Mouse (Mus musculus): ENCODE measurements around the gene Zfp775. TPM values are rescaled to one million over a fixed set of nuclear protein-coding genes. Genes with fewer than 3 reads are reported as not detected.
A peak's percentile ranks its signal among the peaks of the same experiment; 100 is the strongest.

Gene Zfp775
- polyA plus RNA-seq, 1 experiment from 2014 or later = 7.4 TPM

- ATAC-seq (ENCODE audit: low read depth) = no peak
- Histone ChIP-seq H3K4me1 (replicated peaks; ENCODE audit: control insufficient read depth, insufficient read depth, low read length) (peaks cover 17% of the 10 kb centered on the region), H3K27ac (ENCODE audit: low read length) (no peak overlapping the region), H3K4me3 (ENCODE audit: low read length) (no peak overlapping the region), H3K36me3 (ENCODE audit: control insufficient read depth, insufficient read depth, low read length) (no peaks in the 10 kb centered on the region), H3K9ac (ENCODE audit: low read length) (no peak overlapping the region), H3K4me2 (ENCODE audit: low read depth, low read length) (no peak overlapping the region), H3K27me3 (ENCODE audit: control insufficient read depth, insufficient read depth, low read depth, low read length) (peaks cover 38% of the 10 kb centered on the region), H3K9me3 (ENCODE audit: control insufficient read depth, low read length) (no peaks in the 10 kb centered on the region)
- 77% methylated on average over 8 of the region's 8 CpGs for WGBS
Observed at GRCm38 (mm10) chr6:48630831-48631230, 29.0 kb downstream of the Zfp775 start.

- WGBS = 67% methylated on average over 2 of the region's 2 CpGs
- H3K9ac ChIP-seq (ENCODE audit: low read length) = no peak overlapping the region
- no peaks in the 10 kb centered on the region for H3K36me3 ChIP-seq (ENCODE audit: control insufficient read depth, insufficient read depth, low read length)
- H3K9me3 ChIP-seq (ENCODE audit: control insufficient read depth, low read length) = no peaks in the 10 kb centered on the region
- H3K4me1 ChIP-seq (replicated peaks; ENCODE audit: control insufficient read depth, insufficient read depth, low read length) = no peaks in the 10 kb centered on the region
- H3K4me3 ChIP-seq (ENCODE audit: low read length) = no peak overlapping the region
- H3K27me3 ChIP-seq (ENCODE audit: control insufficient read depth, insufficient read depth, low read depth, low read length) = peaks cover 2% of the 10 kb centered on the region; the same call in 1 of the 2 replicates
- ATAC-seq (ENCODE audit: low read depth) = no peak
- H3K27ac ChIP-seq (ENCODE audit: low read length) = no peak overlapping the region
- no peak overlapping the region for H3K4me2 ChIP-seq (ENCODE audit: low read depth, low read length)
Observed at GRCm38 (mm10) chr6:48635105-48635504, 33.2 kb downstream of the Zfp775 start.

- Histone ChIP-seq H3K4me2 (ENCODE audit: low read depth, low read length) (no peak overlapping the region), H3K27ac (ENCODE audit: low read length) (no peak overlapping the region), H3K27me3 (ENCODE audit: control insufficient read depth, insufficient read depth, low read depth, low read length) (no peaks in the 10 kb centered on the region), H3K4me1 (replicated peaks; ENCODE audit: control insufficient read depth, insufficient read depth, low read length) (no peaks in the 10 kb centered on the region), H3K9me3 (ENCODE audit: control insufficient read depth, low read length) (no peaks in the 10 kb centered on the region), H3K4me3 (ENCODE audit: low read length) (no peak overlapping the region), H3K36me3 (ENCODE audit: control insufficient read depth, insufficient read depth, low read length) (no peaks in the 10 kb centered on the region), H3K9ac (ENCODE audit: low read length) (no peak overlapping the region)
- 71% methylated on average over 6 of the region's 6 CpGs for WGBS
- ATAC-seq (ENCODE audit: low read depth) = no peak
Observed at GRCm38 (mm10) chr6:48636515-48636914, 34.7 kb downstream of the Zfp775 start.

GRCm38 (mm10) chr6:48637811-48638500, 36.1 kb downstream of the Zfp775 start:
- Histone ChIP-seq H3K27ac (ENCODE audit: low read length) (no peak overlapping the region), H3K36me3 (ENCODE audit: control insufficient read depth, insufficient read depth, low read length) (no peaks in the 10 kb centered on the region), H3K4me1 (replicated peaks; ENCODE audit: control insufficient read depth, insufficient read depth, low read length) (no peaks in the 10 kb centered on the region), H3K27me3 (ENCODE audit: control insufficient read depth, insufficient read depth, low read depth, low read length) (no peaks in the 10 kb centered on the region), H3K4me2 (ENCODE audit: low read depth, low read length) (no peak overlapping the region), H3K9me3 (ENCODE audit: control insufficient read depth, low read length) (no peaks in the 10 kb centered on the region), H3K9ac (ENCODE audit: low read length) (no peak overlapping the region), H3K4me3 (ENCODE audit: low read length) (no peak overlapping the region)
- no peak for ATAC-seq (ENCODE audit: low read depth)
- WGBS = 68% methylated on average over 6 of the region's 6 CpGs

GRCm38 (mm10) chr6:48638553-48638952, 36.7 kb downstream of the Zfp775 start:
- H3K36me3 ChIP-seq (ENCODE audit: control insufficient read depth, insufficient read depth, low read length) = no peaks in the 10 kb centered on the region
- no peak overlapping the region for H3K27ac ChIP-seq (ENCODE audit: low read length)
- no peak for ATAC-seq (ENCODE audit: low read depth)
- no peak overlapping the region for H3K9ac ChIP-seq (ENCODE audit: low read length)
- H3K27me3 ChIP-seq (ENCODE audit: control insufficient read depth, insufficient read depth, low read depth, low read length) = no peaks in the 10 kb centered on the region
- 57% methylated on average over 2 of the region's 2 CpGs for WGBS
- no peak overlapping the region for H3K4me3 ChIP-seq (ENCODE audit: low read length)
- H3K4me1 ChIP-seq (replicated peaks; ENCODE audit: control insufficient read depth, insufficient read depth, low read length) = no peaks in the 10 kb centered on the region
- H3K4me2 ChIP-seq (ENCODE audit: low read depth, low read length) = no peak overlapping the region
- no peaks in the 10 kb centered on the region for H3K9me3 ChIP-seq (ENCODE audit: control insufficient read depth, low read length)

- no peak overlapping the region for H3K9ac ChIP-seq (ENCODE audit: low read length)
- H3K27ac ChIP-seq (ENCODE audit: low read length) = no peak overlapping the region
- no peaks in the 10 kb centered on the region for H3K4me1 ChIP-seq (replicated peaks; ENCODE audit: control insufficient read depth, insufficient read depth, low read length)
- H3K9me3 ChIP-seq (ENCODE audit: control insufficient read depth, low read length) = no peaks in the 10 kb centered on the region
- no peaks in the 10 kb centered on the region; the same call in 1 of the 2 replicates for H3K27me3 ChIP-seq (ENCODE audit: control insufficient read depth, insufficient read depth, low read depth, low read length)
- H3K4me2 ChIP-seq (ENCODE audit: low read depth, low read length) = no peak overlapping the region
- ATAC-seq (ENCODE audit: low read depth) = no peak
- H3K36me3 ChIP-seq (ENCODE audit: control insufficient read depth, insufficient read depth, low read length) = no peaks in the 10 kb centered on the region
- 56% methylated on average over 6 of the region's 6 CpGs for WGBS
- no peak overlapping the region for H3K4me3 ChIP-seq (ENCODE audit: low read length)
Observed at GRCm38 (mm10) chr6:48641391-48641790, 39.5 kb downstream of the Zfp775 start.

- Histone ChIP-seq H3K36me3 (ENCODE audit: control insufficient read depth, insufficient read depth, low read length) (no peaks in the 10 kb centered on the region), H3K27me3 (ENCODE audit: control insufficient read depth, insufficient read depth, low read depth, low read length) (no peaks in the 10 kb centered on the region; the same call in 1 of the 2 replicates), H3K4me3 (ENCODE audit: low read length) (no peak overlapping the region), H3K9ac (ENCODE audit: low read length) (no peak overlapping the region), H3K9me3 (ENCODE audit: control insufficient read depth, low read length) (no peaks in the 10 kb centered on the region), H3K4me2 (ENCODE audit: low read depth, low read length) (no peak overlapping the region), H3K4me1 (replicated peaks; ENCODE audit: control insufficient read depth, insufficient read depth, low read length) (no peaks in the 10 kb centered on the region), H3K27ac (ENCODE audit: low read length) (no peak overlapping the region)
- ATAC-seq (ENCODE audit: low read depth) = no peak
- 18% methylated on average over 4 of the region's 4 CpGs for WGBS
Observed at GRCm38 (mm10) chr6:48642764-48643292, 41.0 kb downstream of the Zfp775 start.

- Histone ChIP-seq H3K36me3 (ENCODE audit: control insufficient read depth, insufficient read depth, low read length) (no peaks in the 10 kb centered on the region), H3K4me2 (ENCODE audit: low read depth, low read length) (no peak overlapping the region), H3K9ac (ENCODE audit: low read length) (no peak overlapping the region), H3K27me3 (ENCODE audit: control insufficient read depth, insufficient read depth, low read depth, low read length) (no peaks in the 10 kb centered on the region; the same call in 1 of the 2 replicates), H3K9me3 (ENCODE audit: control insufficient read depth, low read length) (no peaks in the 10 kb centered on the region), H3K4me1 (replicated peaks; ENCODE audit: control insufficient read depth, insufficient read depth, low read length) (no peaks in the 10 kb centered on the region), H3K27ac (ENCODE audit: low read length) (no peak overlapping the region), H3K4me3 (ENCODE audit: low read length) (no peak overlapping the region)
- peak; percentile 40; the same call in 1 of the 2 replicates for ATAC-seq (ENCODE audit: low read depth)
- WGBS = 9% methylated on average over 12 of the region's 12 CpGs
Observed at GRCm38 (mm10) chr6:48645660-48646308, 43.9 kb downstream of the Zfp775 start.

- Histone ChIP-seq H3K9me3 (ENCODE audit: control insufficient read depth, low read length) (no peaks in the 10 kb centered on the region), H3K4me2 (ENCODE audit: low read depth, low read length) (no peak overlapping the region), H3K9ac (ENCODE audit: low read length) (no peak overlapping the region), H3K27ac (ENCODE audit: low read length) (no peak overlapping the region), H3K27me3 (ENCODE audit: control insufficient read depth, insufficient read depth, low read depth, low read length) (no peaks in the 10 kb centered on the region; the same call in 1 of the 2 replicates), H3K4me3 (ENCODE audit: low read length) (no peak overlapping the region), H3K4me1 (replicated peaks; ENCODE audit: control insufficient read depth, insufficient read depth, low read length) (no peaks in the 10 kb centered on the region), H3K36me3 (ENCODE audit: control insufficient read depth, insufficient read depth, low read length) (no peaks in the 10 kb centered on the region)
- no peak for ATAC-seq (ENCODE audit: low read depth)
- 77% methylated on average over 4 of the region's 4 CpGs for WGBS
Observed at GRCm38 (mm10) chr6:48646309-48646690, 44.4 kb downstream of the Zfp775 start.
